Mouse (Mus musculus): ENCODE measurements around the gene Bod1l.

DNA sequence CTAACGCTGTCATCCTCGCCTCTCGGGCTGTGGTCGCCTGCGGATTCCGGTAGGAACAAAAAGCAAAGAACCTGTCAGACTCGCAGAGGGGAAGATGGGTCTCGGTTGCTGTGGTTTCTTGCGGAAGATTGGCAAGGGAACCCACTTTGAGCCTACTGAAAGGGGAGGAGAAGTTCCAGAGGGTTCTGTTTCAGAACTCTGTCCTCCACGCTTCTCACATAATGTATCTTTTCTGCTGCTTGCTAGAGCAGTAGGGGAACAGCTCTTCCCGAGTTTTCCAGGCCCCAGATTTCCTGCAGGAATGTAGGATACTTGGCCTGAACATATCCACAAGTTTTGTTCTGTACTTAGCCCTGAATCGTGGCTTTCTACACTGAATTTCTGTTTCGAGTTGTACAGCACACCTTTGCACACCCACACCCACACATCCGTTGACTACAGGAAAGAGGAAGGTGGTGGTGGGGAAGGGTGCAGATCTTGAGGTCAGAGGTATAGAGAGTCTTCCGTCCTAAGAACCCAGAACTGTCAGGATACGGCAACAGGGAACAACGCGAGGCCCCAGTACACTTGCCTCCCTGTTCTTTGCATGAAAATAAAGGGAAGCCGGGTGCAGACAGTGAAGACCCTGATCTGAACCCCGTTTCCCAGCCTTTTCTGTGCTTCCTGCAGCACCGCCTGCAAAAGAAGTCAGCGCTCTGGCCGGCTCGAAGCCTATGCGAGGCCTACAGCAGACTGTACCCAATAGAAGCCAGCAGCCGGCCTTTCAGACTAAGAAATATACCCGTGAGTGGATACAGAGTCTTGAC, 81.8 kb downstream of the Bod1l start:
- no peak for TF ChIP-seq CTCF (IDR thresholded peaks at IDR 0.05; ENCODE audit: extremely low read depth, insufficient read depth, low read length)
- no peak for TF ChIP-seq POLR2A (IDR thresholded peaks at IDR 0.05; ENCODE audit: extremely low read depth, insufficient read depth, low read length)
